Mouse (Mus musculus) hindbrain, embryonic 16.5 days (tissue): ENCODE results near the gene Cbfa2t3. TPM values are rescaled to one million over a fixed set of nuclear protein-coding genes. Genes with fewer than 3 reads are reported as not detected.

ENCODE experiments used
- ATAC-seq: fragments of 200-750 bp; cut with Nextera tagmentation; 2 replicates; pipeline ENCODE4 v1.8.0; 2017; ENCODE audit warnings: moderate TSS enrichment, moderate library complexity
- H3K27ac ChIP-seq: fragments of 300-500 bp; sonication (generic); 2 replicates; pipeline ENCODE4 v1.5.1; 2014; ENCODE audit warnings: low read depth, mild to moderate bottlenecking, control low read depth, low read length, moderate library complexity
- H3K27me3 ChIP-seq: fragments of 300-500 bp; sonication (generic); replicated peaks from 2 replicates; pipeline ENCODE4 v1.6.1; 2014; ENCODE audit warnings: low read length; ENCODE audit not compliant: control insufficient read depth, insufficient read depth
- H3K36me3 ChIP-seq: fragments of 300-500 bp; sonication (generic); 2 replicates; pipeline ENCODE4 v1.6.1; 2014; ENCODE audit warnings: mild to moderate bottlenecking, low read length, moderate library complexity, mixed read lengths; ENCODE audit not compliant: control insufficient read depth, insufficient read depth
- H3K4me1 ChIP-seq: fragments of 300-500 bp; sonication (generic); 2 replicates; pipeline ENCODE4 v1.6.1; 2014; ENCODE audit warnings: low read depth, low read length; ENCODE audit not compliant: control insufficient read depth, insufficient read depth
- H3K4me2 ChIP-seq: fragments of 300-500 bp; sonication (generic); 2 replicates; pipeline ENCODE4 v1.6.1; 2014; ENCODE audit warnings: mild to moderate bottlenecking, low read length, control low read depth, moderate library complexity
- H3K4me3 ChIP-seq: fragments of 300-500 bp; sonication (generic); 2 replicates; pipeline ENCODE4 v1.5.1; 2014; ENCODE audit warnings: mild to moderate bottlenecking, low read length, control low read depth, moderate library complexity
- H3K9ac ChIP-seq: fragments of 300-500 bp; sonication (generic); 2 replicates; pipeline ENCODE4 v1.6.1; 2014; ENCODE audit warnings: low read depth, mild to moderate bottlenecking, control low read depth, low read length, moderate library complexity
- H3K9me3 ChIP-seq: fragments of 300-500 bp; sonication (generic); 2 replicates; pipeline ENCODE4 v1.6.1; 2014; ENCODE audit warnings: mild to moderate bottlenecking, low read length, moderate library complexity; ENCODE audit not compliant: control insufficient read depth
- WGBS: fragments of 180-500 bp; shearing (Covaris S2); extraction: QIAGEN DNeasy Blood & Tissue Kit; methylation state at CpG from one replicate; pipeline ENCODE4 v1.1.7; 2014; 5-methylcytosine and 5-hydroxymethylcytosine counted together
- polyA plus RNA-seq: library from polyadenylated mRNA; unstranded; fragments of >200 nt; fragmentation: Nextera tagmentation; extraction: Ambion mirVana; gene quantifications from 2 replicates; pipeline ENCODE4 v1.2.1, GENCODE M21; 2015

The Cbfa2t3 gene
- 12.6 and 18.3 TPM in 2 replicates for polyA plus RNA-seq

- H3K4me2 ChIP-seq = no peak within 1 kb of the TSS
Observed at GRCm38 (mm10) chr8:122699005-122699492, at the start of gene Cbfa2t3. TSS of gene Cbfa2t3 (minus strand) at chr8:122699109.

GRCm38 (mm10) chr8:122747825-122748224, 48.9 kb upstream of the Cbfa2t3 start:
- H3K9ac ChIP-seq = no peak overlapping the region
- whole genome bisulfite sequencing = 90% methylated on average over 1 of the region's 1 CpGs
- H3K4me2 ChIP-seq = no peak overlapping the region
- H3K36me3 ChIP-seq = no peaks in the 10 kb centered on the region
- no peaks in the 10 kb centered on the region for H3K9me3 ChIP-seq
- no peak for ATAC-seq
- no peak overlapping the region for H3K4me3 ChIP-seq
- no peak overlapping the region; the same call in 1 of the 2 replicates for H3K27ac ChIP-seq
- peaks cover 59% of the 10 kb centered on the region for H3K4me1 ChIP-seq
- no peaks in the 10 kb centered on the region for H3K27me3 ChIP-seq

More at GRCm38 (mm10) chr8:122699005-122699492, at the start of gene Cbfa2t3:
- 48% methylated on average over 13 of the region's 13 CpGs for WGBS
- H3K27ac ChIP-seq = no peak within 1 kb of the TSS
- no peak within 1 kb of the TSS for H3K4me3 ChIP-seq
- no peak within 1 kb of the TSS for H3K9ac ChIP-seq
- no peaks in the 10 kb centered on the region for H3K27me3 ChIP-seq
- H3K4me1 ChIP-seq = no peaks in the 10 kb centered on the region
- H3K9me3 ChIP-seq = no peaks in the 10 kb centered on the region
- H3K36me3 ChIP-seq = no peaks in the 10 kb centered on the region
- peak; percentile 42; the same call in 1 of the 2 replicates for ATAC-seq

- Histone ChIP-seq H3K9me3 (no peaks in the 10 kb centered on the region), H3K9ac (no peak overlapping the region), H3K4me3 (no peak overlapping the region), H3K27ac (peak overlapping the region; percentile 88), H3K4me2 (peak overlapping the region; percentile 32), H3K4me1 (peaks cover 64% of the 10 kb centered on the region), H3K36me3 (no peaks in the 10 kb centered on the region), H3K27me3 (no peaks in the 10 kb centered on the region)
- 20% methylated on average over 7 of the region's 7 CpGs for WGBS
- no peak for ATAC-seq
Observed at GRCm38 (mm10) chr8:122746439-122746838, 47.5 kb upstream of the Cbfa2t3 start.

GRCm38 (mm10) chr8:122745750-122746275, 46.9 kb upstream of the Cbfa2t3 start:
- Histone ChIP-seq H3K27me3 (no peaks in the 10 kb centered on the region), H3K36me3 (no peaks in the 10 kb centered on the region), H3K9ac (peak overlapping the region; percentile 41), H3K4me2 (peak overlapping the region; percentile 32), H3K27ac (peak overlapping the region; percentile 88), H3K4me3 (no peak overlapping the region), H3K4me1 (peaks cover 60% of the 10 kb centered on the region), H3K9me3 (no peaks in the 10 kb centered on the region)
- ATAC-seq = peak; percentile 71
- WGBS = 4% methylated on average over 16 of the region's 16 CpGs

- Histone ChIP-seq H3K9ac (peak overlapping the region; percentile 41), H3K4me1 (peaks cover 59% of the 10 kb centered on the region), H3K4me2 (peak overlapping the region; percentile 32), H3K27me3 (no peaks in the 10 kb centered on the region), H3K4me3 (no peak overlapping the region), H3K9me3 (no peaks in the 10 kb centered on the region), H3K36me3 (no peaks in the 10 kb centered on the region), H3K27ac (peak overlapping the region; percentile 88)
- 13% methylated on average over 17 of the region's 17 CpGs for WGBS
- peak; percentile 43 for ATAC-seq
Observed at GRCm38 (mm10) chr8:122745022-122745749, 46.3 kb upstream of the Cbfa2t3 start.

GRCm38 (mm10) chr8:122742471-122742870, 43.6 kb upstream of the Cbfa2t3 start:
- peak; percentile 24; the same call in 1 of the 2 replicates for ATAC-seq
- 5% methylated on average over 19 of the region's 19 CpGs for WGBS
- Histone ChIP-seq H3K9me3 (no peaks in the 10 kb centered on the region), H3K9ac (peak overlapping the region; percentile 39; the same call in 1 of the 2 replicates), H3K4me2 (peak overlapping the region; percentile 40), H3K36me3 (no peaks in the 10 kb centered on the region), H3K27ac (peak overlapping the region; percentile 75), H3K4me1 (peaks cover 74% of the 10 kb centered on the region), H3K4me3 (no peak overlapping the region), H3K27me3 (no peaks in the 10 kb centered on the region)

- Histone ChIP-seq H3K4me3 (no peak overlapping the region), H3K36me3 (no peaks in the 10 kb centered on the region), H3K27ac (peak overlapping the region; percentile 40), H3K27me3 (no peaks in the 10 kb centered on the region), H3K4me1 (peaks cover 61% of the 10 kb centered on the region), H3K9me3 (no peaks in the 10 kb centered on the region), H3K9ac (peak overlapping the region; percentile 54), H3K4me2 (0 out of 2 replicates have a peak overlapping the region, but pooled peaks have one; percentile 7)
- WGBS = 17% methylated on average over 11 of the region's 11 CpGs
- no peak for ATAC-seq
Observed at GRCm38 (mm10) chr8:122739102-122739725, 40.3 kb upstream of the Cbfa2t3 start.

GRCm38 (mm10) chr8:122737886-122738285, 39.0 kb upstream of the Cbfa2t3 start:
- no peak overlapping the region for H3K9ac ChIP-seq
- H3K4me1 ChIP-seq = peaks cover 53% of the 10 kb centered on the region
- peak; percentile 49 for ATAC-seq
- no peak overlapping the region for H3K4me3 ChIP-seq
- H3K27ac ChIP-seq = peak overlapping the region; percentile 40
- H3K4me2 ChIP-seq = no peak overlapping the region
- WGBS = 43% methylated on average over 6 of the region's 6 CpGs
- no peaks in the 10 kb centered on the region for H3K9me3 ChIP-seq
- no peaks in the 10 kb centered on the region for H3K27me3 ChIP-seq
- H3K36me3 ChIP-seq = no peaks in the 10 kb centered on the region

GRCm38 (mm10) chr8:122737071-122737470, 38.2 kb upstream of the Cbfa2t3 start:
- Histone ChIP-seq H3K9ac (no peak overlapping the region), H3K4me3 (no peak overlapping the region), H3K9me3 (no peaks in the 10 kb centered on the region), H3K4me1 (peaks cover 45% of the 10 kb centered on the region), H3K4me2 (no peak overlapping the region), H3K36me3 (no peaks in the 10 kb centered on the region), H3K27ac (peak overlapping the region; percentile 40), H3K27me3 (no peaks in the 10 kb centered on the region)
- 60% methylated on average over 4 of the region's 4 CpGs for WGBS
- no peak for ATAC-seq
